Mouse (Mus musculus) brown adipose tissue, adult 24 weeks (tissue): Measurements from ENCODE around the gene Gm21852. TPM values are rescaled to one million over a fixed set of nuclear protein-coding genes. Genes with fewer than 3 reads are reported as not detected.
"Not testable (repeated sequence)": the region's sequence is repeated elsewhere in the genome, so short reads cannot be mapped to it uniquely, and the experiment has no call there.

Source experiments
- H3K27ac ChIP-seq: fragments of 200-500 bp; replicated peaks from 2 replicates; pipeline ENCODE4 v1.5.1; 2012; ENCODE audit warnings: low read depth, mild to moderate bottlenecking, low read length
- H3K4me1 ChIP-seq: fragments of 200-500 bp; 2 replicates; pipeline ENCODE4 v1.6.1; 2012; ENCODE audit warnings: low read length, mixed read lengths; ENCODE audit not compliant: control insufficient read depth, insufficient read depth, insufficient read length
- H3K4me3 ChIP-seq: fragments of 200-500 bp; 2 replicates; pipeline ENCODE4 v1.5.1; 2012; ENCODE audit warnings: low read depth, mild to moderate bottlenecking, low read length, moderate library complexity; ENCODE audit not compliant: insufficient read depth
- polyA plus RNA-seq: library from polyadenylated mRNA; stranded (reverse); fragments of >200 nt; gene quantifications from 2 replicates; pipeline ENCODE4 v1.2.4, GENCODE M21; 2012; ENCODE audit not compliant: missing spikeins, insufficient read depth, insufficient read length

Gm21852 gene
- not detected in 2 replicates for polyA plus RNA-seq

DNA sequence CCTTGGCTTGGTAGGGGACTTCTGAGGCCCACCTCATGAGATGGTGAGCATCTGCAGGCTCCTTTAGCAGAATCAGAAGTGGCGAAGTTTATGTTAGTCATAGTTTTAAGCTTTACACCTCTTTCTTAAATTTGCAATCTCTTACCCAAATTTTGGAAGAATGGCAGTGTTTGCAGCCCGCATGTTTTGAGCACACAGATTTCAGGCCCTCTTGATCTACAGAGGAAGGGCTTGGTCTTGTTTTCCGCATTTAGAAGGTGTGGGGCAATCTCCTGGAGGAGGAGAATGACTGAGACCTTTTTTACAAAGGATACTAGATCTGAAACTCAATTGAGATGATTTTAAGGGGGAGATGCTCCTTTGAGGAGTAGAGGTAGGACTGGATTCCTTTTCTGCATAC, at the start of gene Gm21852:
Gene Gm21852, minus strand, starts transcription at position 101 of the 400 bp plus-strand sequence.
- not testable (repeated sequence) for H3K27ac ChIP-seq, H3K4me3 ChIP-seq, H3K4me1 ChIP-seq

Other genes with a start within 250 kb of the Gm21852 start
- not detected in 2 replicates for gene Gm21797, start 123.8 kb upstream of the Gm21852 start, polyA plus RNA-seq
- gene Gm20795, start 152.9 kb upstream of the Gm21852 start, polyA plus RNA-seq: not detected in 2 replicates